Mouse (Mus musculus): ENCODE data around the gene Ltbr. TPM values are rescaled to one million over a fixed set of nuclear protein-coding genes. Genes with fewer than 3 reads are reported as not detected.
A peak's percentile ranks its signal among the peaks of the same experiment; 100 is the strongest.

Gene Ltbr
- polyA plus RNA-seq, 1 experiment from 2014 or later: 20.6 TPM

DNA sequence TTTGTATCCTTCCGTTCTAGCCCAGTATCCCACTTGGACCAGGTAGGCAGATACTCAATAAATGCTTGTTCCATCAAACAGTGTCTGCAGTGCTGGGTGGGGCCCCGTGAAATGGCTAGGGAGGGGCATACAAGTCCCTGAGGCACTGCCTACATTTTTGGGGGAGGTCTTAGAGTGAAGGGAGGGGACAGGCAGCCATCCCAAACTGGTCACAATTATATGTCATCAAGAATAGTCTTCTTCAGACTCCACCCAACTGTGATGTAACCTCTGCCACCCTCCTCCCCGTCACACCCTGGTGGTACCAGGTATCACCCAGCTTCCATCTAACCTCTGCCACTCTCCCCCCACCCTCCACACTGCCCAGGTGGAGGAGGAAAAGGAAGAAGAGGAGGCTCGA lies 31.2 kb upstream of the Ltbr start:
- Histone ChIP-seq H3K9ac (no peak overlapping the region), H3K4me2 (no peak overlapping the region), H3K27ac (replicated peaks) (peak overlapping the region; percentile 54; the same call in 1 of the 2 replicates), H3K4me1 (replicated peaks) (peaks cover 52% of the 10 kb centered on the region), H3K36me3 (replicated peaks) (no peaks in the 10 kb centered on the region), H3K9me3 (replicated peaks) (no peaks in the 10 kb centered on the region), H3K27me3 (peaks cover 9% of the 10 kb centered on the region; the same call in 1 of the 2 replicates), H3K4me3 (replicated peaks) (no peak overlapping the region)
- ATAC-seq (ENCODE audit: insufficient read depth): no peak
- 39% methylated on average over 4 of the region's 4 CpGs for WGBS (ENCODE audit: insufficient replicate concordance)

DNA sequence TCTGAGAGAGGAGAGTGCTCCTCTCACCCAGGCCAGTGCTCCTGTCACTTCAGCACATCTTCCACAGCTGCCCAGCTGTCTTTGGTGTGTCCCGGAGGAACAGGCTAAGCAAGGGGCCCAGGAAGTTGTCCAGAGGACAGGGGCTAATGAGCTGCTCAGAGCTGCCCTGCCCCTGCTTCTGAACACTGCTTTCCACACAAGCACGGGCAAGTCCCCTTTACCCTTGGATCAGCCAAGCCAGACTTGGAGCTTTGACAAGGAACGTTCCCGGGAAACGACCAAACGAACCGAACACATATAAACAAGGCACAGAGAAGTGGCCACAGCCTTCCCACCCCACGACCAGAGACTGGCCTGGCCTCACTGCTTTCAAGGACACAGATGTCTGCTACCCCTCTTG lies 30.4 kb upstream of the Ltbr start:
- ATAC-seq (ENCODE audit: insufficient read depth): no peak
- Histone ChIP-seq H3K27ac (replicated peaks) (peak overlapping the region; percentile 41; the same call in 1 of the 2 replicates), H3K4me3 (replicated peaks) (no peak overlapping the region), H3K9me3 (replicated peaks) (no peaks in the 10 kb centered on the region), H3K4me1 (replicated peaks) (peaks cover 51% of the 10 kb centered on the region), H3K36me3 (replicated peaks) (no peaks in the 10 kb centered on the region), H3K4me2 (no peak overlapping the region; the same call in 1 of the 2 replicates), H3K27me3 (0 out of 2 replicates have a peak, but pooled peaks cover 7% of the 10 kb centered on the region), H3K9ac (no peak overlapping the region)
- 58% methylated on average over 8 of the region's 8 CpGs for WGBS (ENCODE audit: insufficient replicate concordance)

DNA sequence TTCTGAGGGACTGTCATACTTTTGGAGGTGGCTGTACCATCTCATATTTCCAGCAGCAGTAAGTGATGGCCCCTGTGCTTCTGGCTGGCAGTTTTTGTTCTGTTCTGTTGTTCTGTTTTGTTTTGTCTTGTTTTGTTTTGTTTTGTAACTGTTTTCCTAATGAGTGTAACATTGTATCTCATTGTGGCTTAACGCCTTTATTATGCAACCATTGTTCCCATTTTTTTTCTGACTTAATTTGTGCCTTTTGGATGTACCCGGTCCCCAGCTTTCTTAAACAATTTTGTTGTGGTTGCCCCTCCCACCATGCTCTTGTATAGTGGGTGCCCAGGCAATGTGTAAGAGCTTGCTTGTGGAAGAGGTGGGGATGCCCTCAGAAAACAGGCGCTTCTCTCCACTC lies 28.5 kb upstream of the Ltbr start:
- Histone ChIP-seq H3K9ac (no peak overlapping the region), H3K27ac (replicated peaks) (peak overlapping the region; percentile 29; the same call in 1 of the 2 replicates), H3K9me3 (replicated peaks) (no peaks in the 10 kb centered on the region), H3K36me3 (replicated peaks) (no peaks in the 10 kb centered on the region), H3K4me1 (replicated peaks) (peaks cover 46% of the 10 kb centered on the region), H3K27me3 (no peaks in the 10 kb centered on the region), H3K4me2 (peak overlapping the region; percentile 20; the same call in 1 of the 2 replicates), H3K4me3 (replicated peaks) (no peak overlapping the region)
- no peak for ATAC-seq (ENCODE audit: insufficient read depth)
- WGBS (ENCODE audit: insufficient replicate concordance): 51% methylated on average over 3 of the region's 3 CpGs

DNA sequence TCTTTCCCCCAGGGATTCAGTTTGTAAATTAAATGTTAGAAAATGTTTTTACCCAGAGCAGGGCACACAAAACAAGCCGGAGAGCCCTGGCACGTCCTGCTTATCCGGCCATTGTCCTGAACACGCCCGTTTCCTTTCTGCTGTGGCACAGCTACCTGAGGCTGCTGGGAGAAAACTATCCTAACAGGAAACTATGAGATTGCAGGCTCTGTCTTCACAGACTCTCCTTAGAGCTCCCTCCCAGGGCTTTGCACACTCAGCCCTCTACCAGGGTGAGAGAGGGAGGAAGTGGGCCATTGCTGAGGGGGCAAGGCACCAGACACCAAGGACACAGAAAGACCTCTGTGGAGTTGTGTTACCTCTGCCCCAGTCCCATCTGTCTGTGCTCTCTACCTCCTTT lies 26.6 kb upstream of the Ltbr start:
- Histone ChIP-seq H3K36me3 (replicated peaks) (no peaks in the 10 kb centered on the region), H3K27me3 (no peaks in the 10 kb centered on the region), H3K4me3 (replicated peaks) (no peak overlapping the region), H3K9ac (no peak overlapping the region), H3K27ac (replicated peaks) (peak overlapping the region; percentile 41), H3K9me3 (replicated peaks) (no peaks in the 10 kb centered on the region), H3K4me2 (no peak overlapping the region), H3K4me1 (replicated peaks) (peaks cover 31% of the 10 kb centered on the region)
- ATAC-seq (ENCODE audit: insufficient read depth): no peak
- WGBS (ENCODE audit: insufficient replicate concordance): 31% methylated on average over 5 of the region's 5 CpGs

DNA sequence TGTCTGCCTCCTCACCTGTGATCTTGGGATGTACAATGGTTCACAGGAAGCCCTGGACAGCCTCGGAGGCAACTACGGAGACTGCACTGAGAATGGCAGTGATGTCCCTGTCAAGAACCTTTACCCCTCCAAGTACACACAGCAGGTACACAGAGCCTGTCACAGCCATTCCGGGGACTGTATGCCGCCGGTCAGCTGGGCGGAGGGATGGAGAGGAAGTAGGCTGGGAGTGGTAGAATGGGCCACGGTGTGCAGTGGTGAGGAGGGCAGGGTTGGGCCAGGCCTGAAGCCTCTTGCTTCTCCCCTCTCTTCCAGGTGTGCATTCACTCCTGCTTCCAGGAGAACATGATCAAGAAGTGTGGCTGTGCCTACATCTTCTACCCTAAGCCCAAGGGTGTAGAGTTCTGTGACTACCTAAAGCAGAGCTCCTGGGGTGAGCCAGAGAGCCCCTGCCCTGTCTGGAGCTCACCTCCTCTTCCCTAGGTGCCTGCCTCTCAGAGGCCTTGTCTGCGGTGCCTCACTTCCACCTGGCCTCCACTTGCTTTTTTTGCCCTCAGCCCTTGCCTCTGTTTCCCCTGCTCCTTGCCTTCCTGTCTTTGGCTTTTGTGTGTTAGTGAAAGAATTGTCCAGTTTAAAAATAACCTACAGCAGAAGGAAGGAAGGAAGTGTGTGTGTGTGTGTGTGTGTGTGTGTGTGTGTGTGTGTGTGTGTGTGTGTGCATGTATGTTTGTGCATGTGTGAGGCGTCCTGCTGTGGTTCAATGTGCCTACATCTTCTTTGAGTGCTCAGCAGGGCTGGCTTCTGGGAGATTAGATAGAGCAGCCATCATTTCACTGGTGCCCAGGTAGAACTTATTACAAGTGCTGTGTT lies 25.3 kb upstream of the Ltbr start:
- Histone ChIP-seq H3K9me3 (replicated peaks) (no peaks in the 10 kb centered on the region), H3K4me3 (replicated peaks) (no peak overlapping the region), H3K27me3 (no peaks in the 10 kb centered on the region), H3K9ac (no peak overlapping the region), H3K4me1 (replicated peaks) (peaks cover 29% of the 10 kb centered on the region), H3K4me2 (no peak overlapping the region), H3K36me3 (replicated peaks) (no peaks in the 10 kb centered on the region), H3K27ac (replicated peaks) (no peak overlapping the region)
- no peak for ATAC-seq (ENCODE audit: insufficient read depth)
- WGBS (ENCODE audit: insufficient replicate concordance): 26% methylated on average over 9 of the region's 9 CpGs

DNA sequence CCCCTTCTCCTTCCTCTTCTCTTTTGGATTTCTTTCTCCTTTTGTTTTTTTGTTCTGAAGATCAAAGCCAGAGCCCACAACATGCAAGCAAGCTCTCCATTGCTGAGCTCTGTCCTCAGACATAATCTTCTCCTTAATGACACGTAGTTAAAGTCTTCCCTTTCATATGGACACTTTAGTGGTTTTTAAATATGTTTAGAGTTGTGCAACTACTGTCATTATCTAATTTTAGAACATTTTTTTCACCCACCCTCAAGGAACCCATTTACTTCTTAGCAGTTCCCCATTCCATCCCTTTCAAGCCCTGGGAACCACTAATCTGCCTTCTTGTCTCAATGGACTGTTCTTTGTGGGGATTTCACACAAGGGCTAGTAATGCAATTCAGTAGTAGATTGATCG lies 20.7 kb upstream of the Ltbr start:
- Histone ChIP-seq H3K27me3 (no peaks in the 10 kb centered on the region; the same call in 1 of the 2 replicates), H3K4me2 (no peak overlapping the region), H3K9ac (no peak overlapping the region), H3K9me3 (replicated peaks) (no peaks in the 10 kb centered on the region), H3K4me3 (replicated peaks) (no peak overlapping the region), H3K27ac (replicated peaks) (no peak overlapping the region), H3K4me1 (replicated peaks) (peaks cover 23% of the 10 kb centered on the region; the same call in 1 of the 2 replicates), H3K36me3 (replicated peaks) (no peaks in the 10 kb centered on the region)
- 44% methylated on average over 2 of the region's 2 CpGs for WGBS (ENCODE audit: insufficient replicate concordance)
- ATAC-seq (ENCODE audit: insufficient read depth): no peak

DNA sequence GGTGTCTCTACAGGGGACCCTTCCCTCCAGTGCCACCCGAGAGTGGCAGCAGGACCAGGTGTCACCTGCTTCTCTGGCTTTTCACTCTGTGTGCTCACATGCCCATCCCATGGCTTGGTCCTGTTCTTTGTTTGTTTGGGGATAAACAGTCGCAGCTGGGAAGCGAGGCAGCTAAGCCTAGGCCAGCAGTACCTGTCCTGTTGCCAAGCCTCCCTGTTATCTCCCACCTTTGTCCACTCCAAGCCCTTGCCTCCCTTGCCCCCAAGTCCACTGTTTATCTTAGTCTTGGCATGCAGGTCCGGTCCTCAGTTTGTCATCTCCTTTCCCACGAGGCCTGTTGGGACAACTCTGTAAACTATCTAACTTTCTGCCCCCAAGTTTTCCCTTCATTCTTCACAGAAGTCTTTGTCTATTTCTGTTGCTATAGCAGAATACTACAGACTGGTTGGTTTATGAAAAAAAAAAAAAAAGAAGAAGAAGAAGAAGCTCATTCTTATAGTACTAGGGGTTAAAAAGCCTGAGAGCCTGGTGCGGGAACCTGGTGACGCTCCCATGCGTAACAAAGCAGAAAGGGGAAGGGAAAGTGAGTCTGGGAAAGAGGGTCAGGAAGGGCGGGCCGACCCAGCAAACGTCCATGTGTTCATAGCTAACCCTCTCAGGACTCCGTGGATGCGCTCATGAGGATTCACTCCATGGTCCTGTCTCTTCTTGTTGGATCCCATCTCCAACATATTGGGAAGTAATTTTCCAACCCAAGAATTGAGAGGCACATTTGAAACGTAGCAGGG lies 19.6 kb upstream of the Ltbr start:
- H3K9me3 ChIP-seq (replicated peaks): no peaks in the 10 kb centered on the region
- no peak for ATAC-seq (ENCODE audit: insufficient read depth)
- H3K27me3 ChIP-seq: no peaks in the 10 kb centered on the region; the same call in 1 of the 2 replicates
- no peak overlapping the region for H3K4me2 ChIP-seq
- peaks cover 16% of the 10 kb centered on the region; the same call in 1 of the 2 replicates for H3K4me1 ChIP-seq (replicated peaks)
- no peak overlapping the region for H3K9ac ChIP-seq
- 43% methylated on average over 14 of the region's 14 CpGs for WGBS (ENCODE audit: insufficient replicate concordance)
- H3K36me3 ChIP-seq (replicated peaks): no peaks in the 10 kb centered on the region
- H3K27ac ChIP-seq (replicated peaks): no peak overlapping the region
- no peak overlapping the region for H3K4me3 ChIP-seq (replicated peaks)

DNA sequence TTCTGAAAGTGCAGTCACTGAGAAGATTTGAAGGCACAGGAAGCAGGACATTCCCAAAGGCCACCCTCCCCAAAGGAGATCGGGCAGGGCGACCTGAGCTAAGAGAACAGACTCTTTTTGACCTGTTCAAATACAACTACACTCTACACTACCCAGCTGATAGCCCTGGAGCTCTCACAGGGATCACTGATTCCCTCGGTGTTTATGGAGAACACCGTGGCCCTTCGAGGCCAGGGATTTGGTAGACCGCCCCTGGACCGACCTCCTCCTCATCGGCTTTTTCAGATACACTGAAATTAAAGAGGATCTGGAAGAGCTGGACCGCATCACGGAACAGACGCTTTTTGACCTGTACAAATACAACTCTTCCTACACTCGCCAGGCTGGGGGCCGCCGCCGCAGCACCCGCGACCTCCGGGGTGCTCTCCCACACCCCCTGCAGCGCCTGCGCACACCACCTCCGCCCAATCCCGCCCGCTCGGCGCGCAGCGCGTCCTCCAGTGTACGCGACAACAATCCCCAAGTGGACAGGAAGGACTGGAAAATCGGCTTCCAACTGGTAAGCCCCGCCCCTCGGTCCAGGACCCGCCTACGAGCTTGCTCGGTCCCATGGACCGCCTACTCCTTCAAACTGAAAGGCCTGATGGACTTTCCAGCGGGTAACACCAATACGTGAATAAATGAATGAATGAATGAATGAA lies 17.1 kb upstream of the Ltbr start:
- 0 out of 2 replicates have a peak overlapping the region, but pooled peaks have one; percentile 11 for H3K9ac ChIP-seq
- H3K4me2 ChIP-seq: peak overlapping the region; percentile 67
- H3K4me1 ChIP-seq (replicated peaks): peaks cover 16% of the 10 kb centered on the region; the same call in 1 of the 2 replicates
- no peaks in the 10 kb centered on the region for H3K36me3 ChIP-seq (replicated peaks)
- peak; percentile 60 for ATAC-seq (ENCODE audit: insufficient read depth)
- no peaks in the 10 kb centered on the region for H3K9me3 ChIP-seq (replicated peaks)
- no peaks in the 10 kb centered on the region; the same call in 1 of the 2 replicates for H3K27me3 ChIP-seq
- peak overlapping the region; percentile 53 for H3K4me3 ChIP-seq (replicated peaks)
- WGBS (ENCODE audit: insufficient replicate concordance): 2% methylated on average over 39 of the region's 39 CpGs
- no peak overlapping the region for H3K27ac ChIP-seq (replicated peaks)

DNA sequence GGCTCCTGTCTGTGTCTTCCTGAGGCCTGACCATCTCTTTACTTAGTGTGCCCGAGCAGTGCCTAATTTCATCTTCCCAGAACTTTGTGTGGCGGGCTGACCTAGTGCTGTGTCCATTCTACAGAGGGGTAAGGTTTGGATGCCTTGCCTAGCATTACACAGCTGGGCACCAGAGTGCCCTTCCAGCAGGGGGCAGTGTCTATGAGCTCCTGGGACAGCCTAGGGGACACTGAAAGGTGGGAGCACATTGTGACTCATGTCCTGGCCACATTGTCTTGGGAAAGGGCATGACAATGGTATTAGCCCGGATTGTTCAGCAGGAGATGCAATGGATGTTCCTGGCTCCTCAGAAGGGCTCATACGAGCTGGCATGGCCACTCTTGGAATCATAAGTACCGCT lies 14.6 kb upstream of the Ltbr start:
- peaks cover 11% of the 10 kb centered on the region; the same call in 1 of the 2 replicates for H3K4me1 ChIP-seq (replicated peaks)
- no peaks in the 10 kb centered on the region for H3K36me3 ChIP-seq (replicated peaks)
- H3K27me3 ChIP-seq: no peaks in the 10 kb centered on the region; the same call in 1 of the 2 replicates
- no peak overlapping the region for H3K4me2 ChIP-seq
- no peak overlapping the region for H3K9ac ChIP-seq
- WGBS (ENCODE audit: insufficient replicate concordance): 58% methylated on average over 5 of the region's 5 CpGs
- ATAC-seq (ENCODE audit: insufficient read depth): no peak
- H3K9me3 ChIP-seq (replicated peaks): no peaks in the 10 kb centered on the region
- no peak overlapping the region for H3K4me3 ChIP-seq (replicated peaks)
- no peak overlapping the region for H3K27ac ChIP-seq (replicated peaks)

DNA sequence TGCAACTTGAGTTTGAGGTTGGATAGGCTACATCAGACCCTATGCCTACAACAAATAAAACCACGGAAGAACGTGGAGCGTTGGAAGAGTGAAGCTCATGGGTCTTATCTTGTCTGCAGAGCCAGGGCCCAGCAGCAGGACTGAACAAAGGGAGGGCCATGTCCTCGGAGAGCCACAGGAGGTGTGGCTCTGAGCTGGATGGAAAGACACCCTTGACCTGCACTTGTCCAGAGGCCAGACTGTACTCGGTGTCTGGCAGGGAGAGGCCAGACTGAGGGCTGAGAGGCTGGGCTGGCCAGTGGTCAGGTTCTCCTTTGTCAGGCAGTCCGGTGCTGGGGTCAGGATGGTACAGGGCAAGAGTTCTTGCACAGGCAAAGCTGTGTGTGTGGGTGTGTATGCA lies 11.7 kb upstream of the Ltbr start:
- no peak overlapping the region for H3K4me2 ChIP-seq
- no peak overlapping the region for H3K9ac ChIP-seq
- H3K27ac ChIP-seq (replicated peaks): no peak overlapping the region
- WGBS (ENCODE audit: insufficient replicate concordance): 40% methylated on average over 6 of the region's 6 CpGs
- H3K9me3 ChIP-seq (replicated peaks): no peaks in the 10 kb centered on the region
- H3K4me3 ChIP-seq (replicated peaks): no peak overlapping the region
- H3K27me3 ChIP-seq: peaks cover 25% of the 10 kb centered on the region
- peaks cover 10% of the 10 kb centered on the region for H3K4me1 ChIP-seq (replicated peaks)
- 0 out of 2 replicates have a peak, but pooled peaks have one; percentile 35 for ATAC-seq (ENCODE audit: insufficient read depth)
- H3K36me3 ChIP-seq (replicated peaks): no peaks in the 10 kb centered on the region
